Mouse (Mus musculus) midbrain, embryonic 10.5 days (tissue): ENCODE measurements around the gene Atxn1. TPM values are rescaled to one million over a fixed set of nuclear protein-coding genes. Genes with fewer than 3 reads are reported as not detected.

Experiments
- DNase-seq: peaks from one replicate; pipeline ENCODE4 v3.0.0-alpha.2; 2017; ENCODE audit warnings: low spot score
- H3K27ac ChIP-seq: fragments of 300-500 bp; sonication (generic); replicated peaks from 2 replicates; pipeline ENCODE4 v1.5.1; 2016; ENCODE audit warnings: mild to moderate bottlenecking
- H3K27me3 ChIP-seq: fragments of 300-500 bp; sonication (generic); 2 replicates; pipeline ENCODE4 v1.6.1; 2016; ENCODE audit warnings: low read depth, mild to moderate bottlenecking; ENCODE audit not compliant: poor library complexity, severe bottlenecking
- H3K36me3 ChIP-seq: fragments of 300-500 bp; sonication (generic); 2 replicates; pipeline ENCODE4 v1.6.1; 2016; ENCODE audit warnings: mild to moderate bottlenecking, moderate library complexity
- H3K4me1 ChIP-seq: fragments of 300-500 bp; sonication (generic); 2 replicates; pipeline ENCODE4 v1.6.1; 2016
- H3K4me3 ChIP-seq: fragments of 300-500 bp; sonication (generic); 2 replicates; pipeline ENCODE4 v1.5.1; 2016; ENCODE audit warnings: mild to moderate bottlenecking, moderate library complexity
- H3K9me3 ChIP-seq: fragments of 300-500 bp; sonication (generic); replicated peaks from 2 replicates; pipeline ENCODE4 v1.6.1; 2016; ENCODE audit warnings: mild to moderate bottlenecking
- WGBS: fragments of 180-500 bp; shearing (Covaris S2); methylation state at CpG from one replicate; pipeline ENCODE4 v1.1.7; 2016; 5-methylcytosine and 5-hydroxymethylcytosine counted together
- polyA plus RNA-seq: library from polyadenylated mRNA; unstranded; fragments of >200 nt; fragmentation: Nextera tagmentation; extraction: Ambion mirVana; gene quantifications from 2 replicates; pipeline ENCODE4 v1.2.1, GENCODE M21; 2016

The Atxn1 gene
- polyA plus RNA-seq, 1 experiment from 2014 or later: 1.3 TPM

GRCm38 (mm10) chr13:45876368-45876760 is 88.4 kb downstream of the Atxn1 start:
- Histone ChIP-seq H3K4me1 (peaks cover 34% of the 10 kb centered on the region), H3K36me3 (no peaks in the 10 kb centered on the region), H3K27me3 (peaks cover 57% of the 10 kb centered on the region), H3K27ac (no peak overlapping the region), H3K9me3 (no peaks in the 10 kb centered on the region), H3K4me3 (no peak overlapping the region)
- WGBS: 98% methylated on average over 2 of the region's 2 CpGs
- no peak for DNase-seq

GRCm38 (mm10) chr13:45875686-45876367 is 89.0 kb downstream of the Atxn1 start:
- Histone ChIP-seq H3K27ac (no peak overlapping the region), H3K36me3 (no peaks in the 10 kb centered on the region), H3K4me1 (peaks cover 28% of the 10 kb centered on the region), H3K27me3 (peaks cover 53% of the 10 kb centered on the region), H3K4me3 (no peak overlapping the region), H3K9me3 (no peaks in the 10 kb centered on the region)
- no peak for DNase-seq
- 83% methylated on average over 6 of the region's 6 CpGs for WGBS

GRCm38 (mm10) chr13:45874196-45874595 is 90.6 kb downstream of the Atxn1 start:
- peaks cover 43% of the 10 kb centered on the region for H3K27me3 ChIP-seq
- no peak for DNase-seq
- WGBS: 88% methylated on average over 4 of the region's 4 CpGs

GRCm38 (mm10) chr13:45872966-45873365 is 91.8 kb downstream of the Atxn1 start:
- no peak for DNase-seq
- H3K27ac ChIP-seq: no peak overlapping the region
- H3K9me3 ChIP-seq: no peaks in the 10 kb centered on the region
- 95% methylated on average over 7 of the region's 7 CpGs for WGBS
- peaks cover 38% of the 10 kb centered on the region for H3K27me3 ChIP-seq
- no peak overlapping the region for H3K4me3 ChIP-seq
- no peaks in the 10 kb centered on the region for H3K36me3 ChIP-seq
- peaks cover 9% of the 10 kb centered on the region for H3K4me1 ChIP-seq

More at GRCm38 (mm10) chr13:45874196-45874595, 90.6 kb downstream of the Atxn1 start:
- H3K36me3 ChIP-seq: no peaks in the 10 kb centered on the region
- peaks cover 12% of the 10 kb centered on the region for H3K4me1 ChIP-seq
- no peak overlapping the region for H3K4me3 ChIP-seq
- H3K27ac ChIP-seq: no peak overlapping the region
- no peaks in the 10 kb centered on the region for H3K9me3 ChIP-seq

GRCm38 (mm10) chr13:45872041-45872746 is 92.6 kb downstream of the Atxn1 start:
- no peak for DNase-seq
- Histone ChIP-seq H3K27ac (no peak overlapping the region), H3K4me1 (peaks cover 9% of the 10 kb centered on the region), H3K9me3 (no peaks in the 10 kb centered on the region), H3K4me3 (no peak overlapping the region), H3K27me3 (peaks cover 40% of the 10 kb centered on the region), H3K36me3 (no peaks in the 10 kb centered on the region)
- WGBS: 88% methylated on average over 14 of the region's 14 CpGs

- 79% methylated on average over 7 of the region's 7 CpGs for WGBS
- no peak overlapping the region for H3K4me3 ChIP-seq
- H3K27me3 ChIP-seq: peaks cover 40% of the 10 kb centered on the region
- DNase-seq: no peak
- H3K9me3 ChIP-seq: no peaks in the 10 kb centered on the region
- peaks cover 9% of the 10 kb centered on the region for H3K4me1 ChIP-seq
- H3K27ac ChIP-seq: no peak overlapping the region
- H3K36me3 ChIP-seq: no peaks in the 10 kb centered on the region
These were observed 93.3 kb downstream of the Atxn1 start for GRCm38 (mm10) chr13:45871554-45871953.

- H3K27me3 ChIP-seq: peaks cover 48% of the 10 kb centered on the region
- H3K36me3 ChIP-seq: no peaks in the 10 kb centered on the region
- H3K4me3 ChIP-seq: no peak overlapping the region
- no peaks in the 10 kb centered on the region for H3K9me3 ChIP-seq
- H3K27ac ChIP-seq: no peak overlapping the region
- DNase-seq: no peak
- WGBS: 83% methylated on average over 8 of the region's 8 CpGs
- H3K4me1 ChIP-seq: no peaks in the 10 kb centered on the region
These were observed 95.9 kb downstream of the Atxn1 start for GRCm38 (mm10) chr13:45868886-45869285.

GRCm38 (mm10) chr13:45867273-45867672 is 97.5 kb downstream of the Atxn1 start:
- Histone ChIP-seq H3K4me3 (no peak overlapping the region), H3K9me3 (no peaks in the 10 kb centered on the region), H3K27me3 (peaks cover 64% of the 10 kb centered on the region), H3K4me1 (no peaks in the 10 kb centered on the region), H3K36me3 (no peaks in the 10 kb centered on the region), H3K27ac (no peak overlapping the region)
- WGBS: 92% methylated on average over 14 of the region's 14 CpGs
- no peak for DNase-seq

- no peak overlapping the region for H3K4me3 ChIP-seq
- H3K27me3 ChIP-seq: peaks cover 69% of the 10 kb centered on the region
- peaks cover 1% of the 10 kb centered on the region for H3K4me1 ChIP-seq
- no peak for DNase-seq
- no peaks in the 10 kb centered on the region for H3K36me3 ChIP-seq
- 94% methylated on average over 8 of the region's 8 CpGs for WGBS
- H3K27ac ChIP-seq: no peak overlapping the region
- H3K9me3 ChIP-seq: no peaks in the 10 kb centered on the region
These were observed 98.1 kb downstream of the Atxn1 start for GRCm38 (mm10) chr13:45866615-45867245.

GRCm38 (mm10) chr13:45865620-45866019 is 99.2 kb downstream of the Atxn1 start:
- 94% methylated on average over 10 of the region's 10 CpGs for WGBS
- H3K27me3 ChIP-seq: peaks cover 76% of the 10 kb centered on the region
- no peak overlapping the region for H3K27ac ChIP-seq
- H3K4me3 ChIP-seq: no peak overlapping the region
- no peak for DNase-seq
- no peaks in the 10 kb centered on the region for H3K36me3 ChIP-seq
- peaks cover 12% of the 10 kb centered on the region for H3K4me1 ChIP-seq
- no peaks in the 10 kb centered on the region for H3K9me3 ChIP-seq

- no peak overlapping the region for H3K4me3 ChIP-seq
- H3K27me3 ChIP-seq: peaks cover 94% of the 10 kb centered on the region
- H3K27ac ChIP-seq: no peak overlapping the region
- H3K4me1 ChIP-seq: peaks cover 28% of the 10 kb centered on the region
- H3K9me3 ChIP-seq: no peaks in the 10 kb centered on the region
- DNase-seq: no peak
- H3K36me3 ChIP-seq: no peaks in the 10 kb centered on the region
- 88% methylated on average over 8 of the region's 8 CpGs for WGBS
These were observed 101.0 kb downstream of the Atxn1 start for GRCm38 (mm10) chr13:45863779-45864178.

GRCm38 (mm10) chr13:45861885-45862605 is 102.8 kb downstream of the Atxn1 start:
- 71% methylated on average over 13 of the region's 13 CpGs for WGBS
- Histone ChIP-seq H3K27me3 (peaks cover 96% of the 10 kb centered on the region), H3K36me3 (no peaks in the 10 kb centered on the region), H3K4me1 (peaks cover 28% of the 10 kb centered on the region), H3K9me3 (no peaks in the 10 kb centered on the region), H3K27ac (no peak overlapping the region), H3K4me3 (no peak overlapping the region)
- no peak for DNase-seq
